Mouse (Mus musculus) stomach, embryonic 14.5 days (tissue): ENCODE measurements around the gene Micu1. TPM values are rescaled to one million over a fixed set of nuclear protein-coding genes. Genes with fewer than 3 reads are reported as not detected.

Source experiments
- ATAC-seq: fragments of 200-750 bp; cut with Nextera tagmentation; 2 replicates; pipeline ENCODE4 v1.8.0; 2017; ENCODE audit warnings: low read depth, moderate TSS enrichment; ENCODE audit not compliant: insufficient number of reproducible peaks, insufficient read depth, low FRiP score
- H3K27ac ChIP-seq: fragments of 300-500 bp; sonication (generic); 2 replicates; pipeline ENCODE4 v1.5.1; 2014; ENCODE audit warnings: mild to moderate bottlenecking, low read length, moderate library complexity, mixed read lengths
- H3K27me3 ChIP-seq: fragments of 300-500 bp; sonication (generic); 2 replicates; pipeline ENCODE4 v1.6.1; 2014; ENCODE audit warnings: low read length, control low read depth, mixed read lengths; ENCODE audit not compliant: control insufficient read depth, insufficient read depth
- H3K36me3 ChIP-seq: fragments of 300-500 bp; sonication (generic); 2 replicates; pipeline ENCODE4 v1.6.1; 2014; ENCODE audit warnings: mild to moderate bottlenecking, control low read depth, low read length, moderate library complexity, mixed read lengths; ENCODE audit not compliant: control insufficient read depth, insufficient read depth
- H3K4me1 ChIP-seq: fragments of 300-500 bp; sonication (generic); 2 replicates; pipeline ENCODE4 v1.6.1; 2014; ENCODE audit warnings: low read length, control low read depth, mixed read lengths; ENCODE audit not compliant: control insufficient read depth, insufficient read depth
- H3K4me2 ChIP-seq: fragments of 300-500 bp; sonication (generic); replicated peaks from 2 replicates; pipeline ENCODE4 v1.6.1; 2014; ENCODE audit warnings: low read depth, low read length, control low read depth
- H3K4me3 ChIP-seq: fragments of 300-500 bp; sonication (generic); 2 replicates; pipeline ENCODE4 v1.5.1; 2014; ENCODE audit warnings: low read depth, low read length, control low read depth
- H3K9ac ChIP-seq: fragments of 300-500 bp; sonication (generic); replicated peaks from 2 replicates; pipeline ENCODE4 v1.6.1; 2014; ENCODE audit warnings: low read depth, mild to moderate bottlenecking, control low read depth, low read length, moderate library complexity, mixed read lengths
- H3K9me3 ChIP-seq: fragments of 300-500 bp; sonication (generic); 2 replicates; pipeline ENCODE4 v1.6.1; 2016; ENCODE audit warnings: low read depth, low read length, control low read depth; ENCODE audit not compliant: control insufficient read depth
- WGBS: fragments of 180-500 bp; shearing (Covaris S2); extraction: QIAGEN DNeasy Blood & Tissue Kit; methylation state at CpG from one replicate; pipeline ENCODE4 v1.1.7; 2014; 5-methylcytosine and 5-hydroxymethylcytosine counted together
- polyA plus RNA-seq: library from polyadenylated mRNA; unstranded; fragments of >200 nt; fragmentation: Nextera tagmentation; extraction: Ambion mirVana; gene quantifications from 2 replicates; pipeline ENCODE4 v1.2.1, GENCODE M21; 2014

The Micu1 gene
- polyA plus RNA-seq, 1 experiment from 2014 or later = 73.6 TPM

DNA sequence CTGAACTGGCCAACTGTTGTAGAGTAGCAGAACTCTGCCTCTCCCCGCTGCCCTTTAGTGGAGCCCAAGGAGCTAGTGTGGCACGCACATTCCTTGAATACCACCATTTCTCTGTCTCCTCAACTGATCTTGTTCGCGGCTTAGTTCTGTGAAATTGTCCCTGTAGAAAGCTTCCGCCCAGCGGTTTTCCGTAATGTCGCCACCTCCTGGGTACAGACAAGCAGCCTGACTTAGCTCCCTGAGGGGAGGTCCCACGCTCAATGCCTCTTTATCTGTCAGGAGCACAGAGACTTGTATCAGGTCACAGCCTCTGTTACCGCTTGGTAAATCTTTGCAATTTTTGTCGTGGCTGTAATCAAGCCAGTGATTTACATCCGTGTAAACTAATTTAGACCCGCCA is 110.7 kb downstream of the Micu1 start:
- 30% methylated on average over 13 of the region's 13 CpGs for WGBS
- Histone ChIP-seq H3K9me3 (no peaks in the 10 kb centered on the region), H3K4me3 (no peak overlapping the region), H3K36me3 (no peaks in the 10 kb centered on the region; the same call in 1 of the 2 replicates), H3K27ac (no peak overlapping the region), H3K4me2 (no peak overlapping the region), H3K9ac (no peak overlapping the region), H3K27me3 (no peaks in the 10 kb centered on the region), H3K4me1 (peaks cover 5% of the 10 kb centered on the region; the same call in 1 of the 2 replicates)
- no peak for ATAC-seq

DNA sequence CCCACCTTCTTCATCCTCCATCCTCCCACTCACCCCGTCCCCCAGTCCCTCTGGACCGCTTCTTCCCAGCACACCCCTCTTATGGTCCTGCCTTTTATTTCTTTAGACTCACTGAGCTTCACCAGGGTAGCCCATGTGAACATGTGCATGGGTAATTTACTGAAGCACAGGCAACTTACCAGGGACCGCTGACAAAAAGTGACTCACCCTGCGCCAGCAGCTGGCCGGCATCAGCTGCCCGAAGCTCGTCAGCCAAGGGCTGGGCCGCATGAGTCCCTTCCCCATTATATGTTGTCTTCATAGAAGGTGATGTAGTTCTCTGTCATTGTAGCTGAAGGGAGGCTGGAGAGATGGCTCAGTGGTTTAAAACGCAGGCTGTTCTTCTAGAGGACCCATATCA is 111.5 kb downstream of the Micu1 start:
- Histone ChIP-seq H3K4me2 (no peak overlapping the region), H3K4me3 (no peak overlapping the region), H3K27me3 (no peaks in the 10 kb centered on the region), H3K27ac (no peak overlapping the region), H3K36me3 (no peaks in the 10 kb centered on the region; the same call in 1 of the 2 replicates), H3K9ac (no peak overlapping the region), H3K9me3 (no peaks in the 10 kb centered on the region), H3K4me1 (peaks cover 5% of the 10 kb centered on the region; the same call in 1 of the 2 replicates)
- 86% methylated on average over 9 of the region's 9 CpGs for WGBS
- no peak for ATAC-seq

DNA sequence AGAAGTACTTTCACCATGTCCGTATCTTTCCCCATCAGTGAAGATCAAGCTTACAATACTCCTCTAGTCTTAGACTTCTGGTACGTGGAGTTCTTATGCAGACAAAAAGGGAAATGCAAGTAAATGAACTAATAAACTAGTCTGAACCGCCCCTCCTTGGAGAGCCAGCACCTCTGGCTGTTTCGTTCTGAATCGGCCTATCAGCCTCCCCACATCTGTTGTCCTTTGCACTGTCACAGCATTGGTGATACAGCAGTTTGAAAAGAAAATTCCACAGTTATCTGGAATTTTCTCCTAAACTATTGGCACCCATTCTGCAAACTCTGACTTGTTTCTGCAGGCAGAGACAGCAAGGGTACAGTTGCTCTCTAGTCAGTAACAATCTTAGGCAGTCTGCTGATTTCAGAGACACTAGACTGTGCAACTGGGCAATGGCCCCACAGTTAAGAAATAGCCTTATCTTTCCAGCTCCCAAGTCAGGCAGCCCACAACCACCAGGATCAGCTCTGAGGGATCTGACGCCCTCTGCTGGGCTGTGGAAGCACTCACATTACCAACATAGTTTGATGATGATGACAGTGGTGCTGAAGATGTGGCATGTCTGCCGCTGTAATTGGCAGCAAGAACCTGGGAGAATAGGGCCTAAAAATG is 112.4 kb downstream of the Micu1 start:
- Histone ChIP-seq H3K9ac (no peak overlapping the region), H3K36me3 (no peaks in the 10 kb centered on the region; the same call in 1 of the 2 replicates), H3K27me3 (no peaks in the 10 kb centered on the region), H3K4me2 (no peak overlapping the region), H3K9me3 (no peaks in the 10 kb centered on the region), H3K4me1 (peaks cover 5% of the 10 kb centered on the region; the same call in 1 of the 2 replicates), H3K27ac (no peak overlapping the region), H3K4me3 (no peak overlapping the region)
- 77% methylated on average over 7 of the region's 7 CpGs for WGBS
- no peak for ATAC-seq

- no peak for ATAC-seq
- WGBS = 84% methylated on average over 6 of the region's 6 CpGs
- Histone ChIP-seq H3K27me3 (no peaks in the 10 kb centered on the region), H3K9me3 (no peaks in the 10 kb centered on the region), H3K36me3 (no peaks in the 10 kb centered on the region), H3K4me3 (no peak overlapping the region), H3K4me2 (no peak overlapping the region), H3K4me1 (peaks cover 5% of the 10 kb centered on the region; the same call in 1 of the 2 replicates), H3K27ac (no peak overlapping the region), H3K9ac (no peak overlapping the region)
Observed at GRCm38 (mm10) chr10:59816569-59816968, 114.3 kb downstream of the Micu1 start.

DNA sequence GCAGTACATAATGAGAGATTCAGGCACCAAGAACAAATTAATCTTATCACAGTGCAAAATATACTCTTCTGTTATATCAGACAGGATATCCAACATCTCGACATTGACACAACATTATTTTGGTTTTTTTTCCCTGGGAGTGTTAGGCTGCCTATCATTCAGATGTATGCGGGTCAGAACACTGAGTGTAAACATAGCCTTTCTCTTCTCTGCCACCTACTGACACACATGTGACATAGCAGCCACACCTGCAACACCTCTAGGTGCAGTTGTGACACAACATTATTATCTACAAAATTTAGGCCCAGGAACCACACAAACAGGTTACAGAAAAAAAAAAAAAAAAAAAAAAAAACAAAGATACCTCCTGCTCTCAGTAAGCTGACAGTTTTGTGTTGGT is 115.3 kb downstream of the Micu1 start:
- Histone ChIP-seq H3K27ac (no peak overlapping the region), H3K27me3 (no peaks in the 10 kb centered on the region), H3K4me2 (no peak overlapping the region), H3K9ac (no peak overlapping the region), H3K4me3 (no peak overlapping the region), H3K4me1 (peaks cover 4% of the 10 kb centered on the region; the same call in 1 of the 2 replicates), H3K36me3 (no peaks in the 10 kb centered on the region), H3K9me3 (no peaks in the 10 kb centered on the region)
- no peak for ATAC-seq
- 40% methylated on average over 2 of the region's 2 CpGs for WGBS

- H3K9me3 ChIP-seq = no peaks in the 10 kb centered on the region
- ATAC-seq = no peak
Observed at GRCm38 (mm10) chr10:59817991-59818390, 115.7 kb downstream of the Micu1 start.

DNA sequence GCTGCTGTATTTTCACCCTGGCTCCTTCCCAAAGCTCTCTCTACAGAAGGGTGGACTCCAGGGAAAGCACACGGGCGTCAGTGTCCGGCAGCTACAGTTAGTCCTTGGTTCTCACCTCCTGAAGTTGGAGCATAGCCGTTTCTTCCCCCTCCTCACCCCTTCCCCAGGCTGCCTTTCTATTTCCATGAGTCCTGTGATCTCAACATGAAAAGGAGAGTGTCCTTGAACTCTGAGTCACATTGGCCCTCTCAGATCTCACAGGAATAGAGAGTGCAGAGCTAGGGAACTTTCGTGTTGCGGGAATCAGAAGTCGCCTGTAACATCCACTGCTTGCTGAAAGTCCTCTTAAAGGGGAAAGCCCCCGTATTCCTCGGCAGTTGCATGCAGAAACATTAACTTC is 116.9 kb downstream of the Micu1 start:
- Histone ChIP-seq H3K9me3 (no peaks in the 10 kb centered on the region), H3K27me3 (no peaks in the 10 kb centered on the region), H3K27ac (no peak overlapping the region), H3K4me2 (no peak overlapping the region), H3K4me3 (no peak overlapping the region), H3K36me3 (no peaks in the 10 kb centered on the region), H3K4me1 (no peaks in the 10 kb centered on the region), H3K9ac (no peak overlapping the region)
- no peak for ATAC-seq
- 79% methylated on average over 9 of the region's 9 CpGs for WGBS

More at GRCm38 (mm10) chr10:59817991-59818390, 115.7 kb downstream of the Micu1 start:
- Histone ChIP-seq H3K36me3 (no peaks in the 10 kb centered on the region), H3K27me3 (no peaks in the 10 kb centered on the region), H3K9ac (no peak overlapping the region), H3K4me3 (no peak overlapping the region), H3K27ac (no peak overlapping the region), H3K4me1 (no peaks in the 10 kb centered on the region; the same call in 1 of the 2 replicates), H3K4me2 (no peak overlapping the region)
- WGBS = 62% methylated on average over 8 of the region's 8 CpGs

DNA sequence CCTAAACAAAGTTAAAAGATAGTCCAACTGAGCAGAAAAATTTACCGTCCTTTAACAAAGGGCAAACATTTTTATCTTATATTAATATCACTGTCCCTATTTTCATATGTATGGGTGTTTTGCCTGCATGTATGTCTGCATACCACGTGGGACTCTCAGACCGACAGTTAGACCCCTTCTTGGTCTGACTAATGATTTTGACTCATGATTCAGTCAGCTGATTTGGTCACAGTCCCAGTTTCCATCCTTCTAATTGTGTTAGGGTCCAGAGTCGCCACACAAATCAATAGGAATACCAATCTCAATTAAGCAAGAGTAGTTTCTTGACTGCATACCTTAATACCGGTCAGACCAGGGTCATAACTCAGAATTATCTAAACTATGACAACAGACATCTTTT is 118.6 kb downstream of the Micu1 start:
- ATAC-seq = no peak
- no peaks in the 10 kb centered on the region for H3K4me1 ChIP-seq
- H3K27ac ChIP-seq = no peak overlapping the region
- no peaks in the 10 kb centered on the region for H3K36me3 ChIP-seq
- WGBS = 83% methylated on average over 5 of the region's 5 CpGs
- no peak overlapping the region for H3K9ac ChIP-seq
- H3K9me3 ChIP-seq = no peaks in the 10 kb centered on the region
- H3K4me3 ChIP-seq = no peak overlapping the region
- no peak overlapping the region for H3K4me2 ChIP-seq
- H3K27me3 ChIP-seq = no peaks in the 10 kb centered on the region
